8 mouse cellular contexts compared by ENCODE assay signal in the genomic region with DNA sequence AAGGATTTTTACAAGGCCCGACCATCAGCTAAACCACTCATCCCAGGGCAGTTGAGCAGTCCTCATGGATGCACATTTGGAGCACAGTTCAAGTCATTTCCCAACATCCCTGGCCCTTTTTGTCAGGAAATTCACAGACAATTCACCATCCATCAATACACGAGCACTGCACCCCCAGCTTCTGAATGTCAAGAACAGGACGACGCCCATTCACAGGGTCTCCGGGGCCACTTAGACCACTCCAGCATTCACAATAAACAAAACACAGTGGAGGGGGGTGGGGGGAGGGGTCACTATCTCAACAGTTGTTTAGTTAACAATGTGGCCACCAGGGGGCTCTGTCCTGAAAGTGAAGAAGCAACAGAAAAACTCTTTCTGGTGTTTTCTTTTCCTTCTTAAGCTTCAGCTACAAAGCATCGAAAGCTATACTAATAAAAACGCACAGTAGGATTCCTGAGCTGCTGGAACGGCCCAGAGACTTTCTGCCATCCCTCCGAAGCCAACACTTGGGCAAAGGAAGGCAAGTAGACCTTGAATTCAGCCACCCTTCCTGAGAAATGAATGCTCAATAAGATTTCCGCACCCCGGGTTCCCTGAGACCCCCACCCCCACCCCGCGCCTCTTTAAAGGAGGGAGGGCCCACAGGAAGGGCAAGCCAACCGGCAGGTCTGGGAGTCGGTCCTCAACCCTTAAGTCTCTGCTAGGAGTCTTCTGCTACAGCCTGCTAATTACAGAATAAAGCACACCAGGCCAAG. TPM values are rescaled to one million over a fixed set of nuclear protein-coding genes. Genes with fewer than 3 reads are reported as not detected.
DNase-seq lines count a peak whose midpoint lies in the region; ATAC-seq and TF ChIP-seq lines count a peak whose summit lies in the region.

No protein-coding gene starts in this region.

- peak; percentile 62 to 75 for DNase-seq in frontal cortex, postnatal 25 days (ENCODE audit: low spot score in 2 of 2)
- peak; percentile 73 to 77 for DNase-seq in cerebellum, adult 2 months
- peak; percentile 67 to 80 for DNase-seq in frontal cortex, postnatal 36 days (ENCODE audit: low spot score in 2 of 2)
- peak; percentile 82 for DNase-seq in limb, embryonic 14.5 days (ENCODE audit: low spot score)
- DNase-seq in spleen, postnatal 4 days (ENCODE audit: low spot score in 2 of 2) = peak; percentile 80 to 93

- ATAC-seq in frontal cortex, adult (ENCODE audit: low TSS enrichment) = no peak
- peak; percentile 27 for ATAC-seq in inflammation-experienced regulatory T-cells, adult 6 months
- no peak for ATAC-seq in limb, embryonic 14.5 days (ENCODE audit: low FRiP score, low read depth)
- ATAC-seq in midbrain, embryonic 16.5 days = no peak

- WGBS in cerebellum, adult 2 months = 8% methylated on average over 15 of the region's 15 CpGs
- WGBS in limb, embryonic 14.5 days = 6% methylated on average over 15 of the region's 15 CpGs
- WGBS in midbrain, embryonic 16.5 days = 3% methylated on average over 15 of the region's 15 CpGs

- peak overlapping the region; percentile 94 for H3K4me2 ChIP-seq in limb, embryonic 14.5 days (replicated peaks; ENCODE audit: low read depth, low read length, severe bottlenecking)
- H3K4me2 ChIP-seq in midbrain, embryonic 16.5 days (ENCODE audit: low read length) = peak overlapping the region; percentile 64

- peaks cover 34% of the 10 kb centered on the region for H3K4me1 ChIP-seq in cerebellum, adult 2 months (ENCODE audit: control insufficient read depth, insufficient read depth, low read length)
- H3K4me1 ChIP-seq in limb, embryonic 14.5 days (ENCODE audit: control insufficient read depth, insufficient read depth, low read length) = peaks cover 47% of the 10 kb centered on the region
- H3K4me1 ChIP-seq in midbrain, embryonic 16.5 days (ENCODE audit: control insufficient read depth, insufficient read depth, low read length) = peaks cover 45% of the 10 kb centered on the region

- H3K9ac ChIP-seq in limb, embryonic 14.5 days (ENCODE audit: low read depth, low read length, severe bottlenecking) = peak overlapping the region; percentile 87; the same call in 1 of the 2 replicates
- H3K9ac ChIP-seq in midbrain, embryonic 16.5 days (ENCODE audit: low read depth, low read length) = peak overlapping the region; percentile 54

- H3K27ac ChIP-seq in cerebellum, adult 2 months (ENCODE audit: insufficient read depth, low read length) = no peak overlapping the region; the same call in 1 of the 2 replicates
- H3K27ac ChIP-seq in limb, embryonic 14.5 days (replicated peaks; ENCODE audit: low read depth, low read length) = peak overlapping the region; percentile 71
- H3K27ac ChIP-seq in midbrain, embryonic 16.5 days (ENCODE audit: low read length) = peak overlapping the region; percentile 48; the same call in 1 of the 2 replicates

- no peak for TF ChIP-seq POLR2A in cerebellum, adult 2 months (IDR thresholded peaks at IDR 0.05; ENCODE audit: borderline replicate concordance, insufficient read depth, low read length)
- TF ChIP-seq POLR2A in limb, embryonic 14.5 days (IDR thresholded peaks at IDR 0.05; ENCODE audit: borderline replicate concordance, extremely low read depth, insufficient read depth, insufficient read length) = no peak

- H3K36me3 ChIP-seq in limb, embryonic 14.5 days (ENCODE audit: control insufficient read depth, insufficient read depth, low read length) = no peaks in the 10 kb centered on the region
- H3K36me3 ChIP-seq in midbrain, embryonic 16.5 days (ENCODE audit: control insufficient read depth, insufficient read depth, low read length) = no peaks in the 10 kb centered on the region

- TF ChIP-seq CTCF in cerebellum, adult 2 months (IDR thresholded peaks at IDR 0.05; ENCODE audit: borderline replicate concordance, insufficient read depth, low read depth, low read length) = peak; percentile 59; the same call in 1 of the 2 replicates

- no peaks in the 10 kb centered on the region for H3K27me3 ChIP-seq in cerebellum, adult 2 months (ENCODE audit: control insufficient read depth, insufficient read depth, low read length)
- no peaks in the 10 kb centered on the region for H3K27me3 ChIP-seq in limb, embryonic 14.5 days (ENCODE audit: control insufficient read depth, insufficient read depth, low read length)
- no peaks in the 10 kb centered on the region for H3K27me3 ChIP-seq in midbrain, embryonic 16.5 days (ENCODE audit: control insufficient read depth, insufficient read depth, low read depth, low read length)

- H3K9me3 ChIP-seq in limb, embryonic 14.5 days (ENCODE audit: control insufficient read depth, low read length) = no peaks in the 10 kb centered on the region
- no peaks in the 10 kb centered on the region for H3K9me3 ChIP-seq in midbrain, embryonic 16.5 days (replicated peaks; ENCODE audit: control insufficient read depth, low read length, poor library complexity, severe bottlenecking)

- H3K4me3 ChIP-seq in cerebellum, adult 2 months (replicated peaks; ENCODE audit: insufficient read depth, low read depth, low read length) = peak overlapping the region; percentile 86
- H3K4me3 ChIP-seq in limb, embryonic 14.5 days (replicated peaks; ENCODE audit: low read length) = peak overlapping the region; percentile 75
- peak overlapping the region; percentile 63 for H3K4me3 ChIP-seq in midbrain, embryonic 16.5 days (ENCODE audit: low read depth, low read length)

RNA-seq across cellular contexts. Expression of gene Itpk1, which starts 2.2 kb away (rescaled TPM):
- 64.9 and 67.6 TPM in 2 replicates for polyA plus RNA-seq in cerebellum, adult 2 months (2012; rRNA removed)
- polyA plus RNA-seq in inflammation-experienced regulatory T-cells, adult 6 months (2017; shearing (Covaris generic)) = 10 to 100 TPM; 13.4 to 31.0 (median 14.1) TPM
- 10.3 and 12.3 TPM in 2 replicates for polyA plus RNA-seq in limb, embryonic 14.5 days (2012; rRNA removed)
- 8.3 and 9.1 TPM in 2 replicates for polyA plus RNA-seq in limb, embryonic 14.5 days (2014; fragmentation: Nextera tagmentation; extraction: Ambion mirVana)
- 35.8 and 39.3 TPM in 2 replicates for polyA plus RNA-seq in midbrain, embryonic 16.5 days (2015; fragmentation: Nextera tagmentation; extraction: Ambion mirVana)

RNA-seq across cellular contexts. Expression of gene Moap1, which starts 40.9 kb away (rescaled TPM):
- 11.9 and 13.8 TPM in 2 replicates for polyA plus RNA-seq in cerebellum, adult 2 months (2012; rRNA removed)
- polyA plus RNA-seq in inflammation-experienced regulatory T-cells, adult 6 months (2017; shearing (Covaris generic)) = 1 to 10 TPM; 4.7 to 6.9 (median 6.2) TPM
- 1.9 and 2.2 TPM in 2 replicates for polyA plus RNA-seq in limb, embryonic 14.5 days (2012; rRNA removed)
- polyA plus RNA-seq in limb, embryonic 14.5 days (2014; fragmentation: Nextera tagmentation; extraction: Ambion mirVana) = 17.6 and 21.9 TPM in 2 replicates
- polyA plus RNA-seq in midbrain, embryonic 16.5 days (2015; fragmentation: Nextera tagmentation; extraction: Ambion mirVana) = 76.2 and 78.4 TPM in 2 replicates

RNA-seq across cellular contexts. Expression of gene Tmem251, which starts 41.0 kb away (rescaled TPM):
- 3.7 and 3.9 TPM in 2 replicates for polyA plus RNA-seq in cerebellum, adult 2 months (2012; rRNA removed)
- polyA plus RNA-seq in inflammation-experienced regulatory T-cells, adult 6 months (2017; shearing (Covaris generic)) = 10 to 100 TPM in 1 of 3 experiments, 1 to 10 TPM in 2; 7.7 to 10.5 (median 9.7) TPM
- 3.4 and 3.6 TPM in 2 replicates for polyA plus RNA-seq in limb, embryonic 14.5 days (2012; rRNA removed)
- 10.9 and 11.2 TPM in 2 replicates for polyA plus RNA-seq in limb, embryonic 14.5 days (2014; fragmentation: Nextera tagmentation; extraction: Ambion mirVana)
- polyA plus RNA-seq in midbrain, embryonic 16.5 days (2015; fragmentation: Nextera tagmentation; extraction: Ambion mirVana) = 10.8 and 11.3 TPM in 2 replicates

RNA-seq across cellular contexts. Expression of gene Gm28051, which starts 55.0 kb away (rescaled TPM):
- polyA plus RNA-seq in cerebellum, adult 2 months (2012; rRNA removed) = not detected in 2 replicates
- not detected for polyA plus RNA-seq in inflammation-experienced regulatory T-cells, adult 6 months (2017; shearing (Covaris generic))
- not detected in 2 replicates for polyA plus RNA-seq in limb, embryonic 14.5 days (2012; rRNA removed)
- not detected in 2 replicates for polyA plus RNA-seq in limb, embryonic 14.5 days (2014; fragmentation: Nextera tagmentation; extraction: Ambion mirVana)
- not detected in 2 replicates for polyA plus RNA-seq in midbrain, embryonic 16.5 days (2015; fragmentation: Nextera tagmentation; extraction: Ambion mirVana)

RNA-seq across cellular contexts. Expression of gene Gon7, which starts 55.1 kb away (rescaled TPM):
- polyA plus RNA-seq in cerebellum, adult 2 months (2012; rRNA removed) = 18.9 and 22.5 TPM in 2 replicates
- 10 to 100 TPM; 25.6 to 36.4 (median 26.0) TPM for polyA plus RNA-seq in inflammation-experienced regulatory T-cells, adult 6 months (2017; shearing (Covaris generic))
- polyA plus RNA-seq in limb, embryonic 14.5 days (2012; rRNA removed) = 11.0 and 16.9 TPM in 2 replicates
- 17.7 and 21.7 TPM in 2 replicates for polyA plus RNA-seq in limb, embryonic 14.5 days (2014; fragmentation: Nextera tagmentation; extraction: Ambion mirVana)
- polyA plus RNA-seq in midbrain, embryonic 16.5 days (2015; fragmentation: Nextera tagmentation; extraction: Ambion mirVana) = 48.6 and 53.2 TPM in 2 replicates
